Mouse (Mus musculus) small intestine, adult 2 months (tissue): ENCODE measurements around the gene Slc28a2. TPM values are rescaled to one million over a fixed set of nuclear protein-coding genes. Genes with fewer than 3 reads are reported as not detected.
"Not testable (repeated sequence)": the region's sequence is repeated elsewhere in the genome, so short reads cannot be mapped to it uniquely, and the experiment has no call there.

Source experiments
- H3K27ac ChIP-seq: fragments of 200-500 bp; 2 replicates; pipeline ENCODE4 v1.5.1; 2012; ENCODE audit warnings: low read depth, low read length, control low read depth, inconsistent platforms; ENCODE audit not compliant: insufficient read depth
- H3K27me3 ChIP-seq: fragments of 200-500 bp; 2 replicates; pipeline ENCODE4 v1.6.1; 2012; ENCODE audit warnings: mild to moderate bottlenecking, moderate library complexity, low read length, inconsistent platforms; ENCODE audit not compliant: control insufficient read depth, insufficient read depth
- H3K36me3 ChIP-seq: fragments of 200-500 bp; 2 replicates; pipeline ENCODE4 v1.6.1; 2012; ENCODE audit warnings: mild to moderate bottlenecking, low read length, control low read depth, inconsistent platforms; ENCODE audit not compliant: control insufficient read depth, insufficient read depth
- H3K4me1 ChIP-seq: fragments of 200-500 bp; 2 replicates; pipeline ENCODE4 v1.6.1; 2012; ENCODE audit warnings: low read length, inconsistent platforms, mixed read lengths; ENCODE audit not compliant: control insufficient read depth, insufficient read depth, insufficient read length
- H3K4me3 ChIP-seq: fragments of 200-500 bp; 2 replicates; pipeline ENCODE4 v1.5.1; 2012; ENCODE audit warnings: low read depth, mild to moderate bottlenecking, control low read depth, inconsistent platforms, low read length, moderate library complexity
- CTCF ChIP-seq: fragments of 200-500 bp; IDR thresholded peaks from 2 replicates; pipeline ENCODE4 v1.5.1; 2012; ENCODE audit warnings: low read depth, mild to moderate bottlenecking, control low read depth, inconsistent platforms, low read length, moderate library complexity, mixed read lengths; ENCODE audit not compliant: insufficient replicate concordance, insufficient read length; ENCODE audit errors: extremely low read depth
- POLR2A ChIP-seq: fragments of 200-500 bp; IDR thresholded peaks from 2 replicates; pipeline ENCODE4 v1.6.1; 2012; ENCODE audit warnings: low read depth, mild to moderate bottlenecking, control low read depth, inconsistent platforms, low read length, moderate library complexity
- WGBS: fragments of 180-500 bp; shearing (Covaris S2); methylation state at CpG from one replicate; pipeline ENCODE4 v1.1.7; 2018; 5-methylcytosine and 5-hydroxymethylcytosine counted together
- polyA plus RNA-seq: library from polyadenylated mRNA; depleted of rRNA; stranded (reverse); fragments of >200 nt; gene quantifications from 2 replicates; pipeline ENCODE4 v1.2.3, GENCODE M21; 2012; rRNA removed

Gene Slc28a2
- 44.1 and 116 TPM in 2 replicates for polyA plus RNA-seq

DNA sequence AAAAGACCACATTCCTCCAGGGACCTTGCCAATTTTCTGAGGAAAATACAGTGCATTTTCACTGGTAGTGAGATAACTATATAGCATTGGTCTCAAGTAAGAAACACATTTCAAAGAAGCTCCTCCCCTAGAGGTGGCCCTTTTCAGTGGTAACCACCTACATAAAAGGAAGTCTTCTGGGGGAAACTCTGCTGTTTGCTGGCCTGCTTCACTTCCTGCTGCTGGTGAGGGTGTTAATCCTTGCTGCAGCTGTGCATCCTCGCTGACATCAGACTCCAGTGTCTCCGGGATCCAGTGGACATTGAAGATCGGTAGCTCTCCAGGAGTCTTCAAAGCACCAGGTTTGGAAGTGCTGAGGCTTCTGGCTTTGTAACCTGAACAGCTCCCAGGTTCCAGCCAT lies at the start of gene Slc28a2:
TSS of gene Slc28a2 (plus strand) at position 278 of the 400 bp plus-strand sequence.
- not testable (repeated sequence) for H3K27me3 ChIP-seq, H3K36me3 ChIP-seq, H3K4me1 ChIP-seq, H3K27ac ChIP-seq
- WGBS = 3% methylated on average over 3 of the region's 3 CpGs
- peak within 1 kb of the TSS; percentile 28; the same call in 1 of the 2 replicates for H3K4me3 ChIP-seq

DNA sequence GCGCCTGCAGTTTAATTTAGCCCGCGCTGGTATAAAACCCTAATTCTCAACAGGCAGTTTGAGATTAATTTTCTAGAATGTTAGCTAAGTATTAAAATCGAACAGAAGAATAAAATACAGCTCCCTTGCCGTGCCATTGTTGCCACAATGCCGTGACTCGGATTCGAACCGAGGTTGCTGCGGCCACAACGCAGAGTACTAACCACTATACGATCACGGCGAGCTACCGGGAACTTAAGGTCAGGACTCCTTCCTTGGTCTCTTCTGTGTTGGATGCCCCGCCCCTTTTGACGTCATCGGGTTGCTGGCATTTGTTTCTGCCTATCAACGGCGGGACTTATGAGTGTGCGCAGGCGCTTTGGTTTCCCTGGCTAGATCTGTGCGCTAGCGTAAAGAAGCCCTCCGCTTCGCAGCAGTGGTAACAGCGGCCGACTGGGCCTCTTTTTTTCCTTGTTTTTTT lies 49.0 kb upstream of the Slc28a2 start:
- peak overlapping the region; percentile 68 for H3K4me3 ChIP-seq
- H3K27me3 ChIP-seq = no peaks in the 10 kb centered on the region
- TF ChIP-seq POLR2A (no peak; the same call in 1 of the 2 replicates), CTCF (no peak)
- H3K36me3 ChIP-seq = no peaks in the 10 kb centered on the region
- H3K4me1 ChIP-seq = peaks cover 2% of the 10 kb centered on the region; the same call in 1 of the 2 replicates
- under 1% methylated on average over 28 of the region's 28 CpGs for WGBS
- H3K27ac ChIP-seq = no peak overlapping the region

DNA sequence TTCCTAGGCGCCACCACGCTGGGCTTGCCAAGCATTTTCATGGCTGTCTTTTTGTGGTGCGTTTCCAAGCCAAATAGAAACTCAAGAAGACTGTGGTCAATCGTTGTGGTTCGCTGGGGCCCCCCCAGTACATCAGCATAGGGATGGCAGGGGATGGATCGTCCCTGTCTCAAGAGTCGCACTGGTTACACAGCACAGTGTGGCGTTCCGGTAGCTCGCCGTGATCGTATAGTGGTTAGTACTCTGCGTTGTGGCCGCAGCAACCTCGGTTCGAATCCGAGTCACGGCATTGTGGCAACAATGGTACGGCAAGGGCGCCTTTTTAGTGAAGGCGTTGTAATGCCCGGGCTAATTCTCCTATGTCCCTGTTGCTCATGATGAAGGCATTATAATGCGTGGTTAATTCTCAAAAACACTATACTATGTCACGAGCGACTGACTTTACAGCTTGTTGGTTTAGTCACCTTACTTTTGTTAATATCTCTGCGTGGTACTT lies 48.5 kb upstream of the Slc28a2 start:
- H3K4me1 ChIP-seq = peaks cover 4% of the 10 kb centered on the region
- H3K36me3 ChIP-seq = no peaks in the 10 kb centered on the region
- WGBS = under 1% methylated on average over 26 of the region's 26 CpGs
- H3K4me3 ChIP-seq = peak overlapping the region; percentile 68
- TF ChIP-seq CTCF = no peak
- TF ChIP-seq POLR2A = no peak
- no peaks in the 10 kb centered on the region for H3K27me3 ChIP-seq
- H3K27ac ChIP-seq = peak overlapping the region; percentile 44

DNA sequence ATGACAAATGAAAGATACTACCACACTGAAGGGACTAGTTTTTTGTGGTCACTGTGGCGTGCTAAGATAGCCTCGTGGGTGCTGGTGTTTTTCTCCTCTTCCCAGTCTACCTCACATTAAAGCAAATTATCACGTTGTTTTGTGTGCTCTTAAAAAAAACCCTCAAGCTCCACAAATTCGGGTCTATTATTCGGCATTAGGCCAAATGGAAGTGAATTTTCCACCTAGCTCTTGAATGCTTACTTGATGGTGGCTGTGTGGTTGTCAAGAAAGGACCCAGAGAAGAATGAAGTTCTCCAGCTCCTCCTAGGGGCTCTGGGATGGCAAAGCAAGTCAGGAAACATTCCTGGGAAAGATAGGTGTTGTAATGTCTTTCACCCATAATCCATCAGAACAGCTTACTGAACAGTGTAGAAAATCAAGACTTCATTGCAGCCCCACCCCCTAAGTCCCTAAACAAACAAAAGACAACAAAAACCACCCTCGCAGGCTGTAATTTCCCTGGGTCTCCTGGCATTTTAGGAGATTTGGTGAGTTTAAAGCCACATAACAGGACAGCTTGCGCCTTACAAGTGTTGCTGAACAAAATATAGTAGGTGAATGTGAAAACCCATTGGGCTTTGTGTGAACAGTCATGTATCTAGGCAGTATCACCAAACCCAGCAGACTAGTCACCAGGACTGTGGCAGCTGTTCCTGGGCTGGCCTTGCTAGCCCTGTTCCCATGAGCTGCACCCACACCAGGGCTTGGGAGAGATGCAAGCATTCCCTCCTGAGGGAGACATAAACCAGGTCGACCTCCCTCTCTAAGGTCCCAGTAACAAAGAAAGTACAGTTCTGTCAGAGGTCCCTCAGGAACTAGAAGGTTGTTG lies 47.6 kb upstream of the Slc28a2 start:
- Histone ChIP-seq H3K27me3 (no peaks in the 10 kb centered on the region), H3K4me1 (peaks cover 4% of the 10 kb centered on the region), H3K36me3 (no peaks in the 10 kb centered on the region), H3K4me3 (no peak overlapping the region), H3K27ac (no peak overlapping the region)
- 18% methylated on average over 8 of the region's 8 CpGs for WGBS
- no peak for TF ChIP-seq POLR2A
- no peak for TF ChIP-seq CTCF

DNA sequence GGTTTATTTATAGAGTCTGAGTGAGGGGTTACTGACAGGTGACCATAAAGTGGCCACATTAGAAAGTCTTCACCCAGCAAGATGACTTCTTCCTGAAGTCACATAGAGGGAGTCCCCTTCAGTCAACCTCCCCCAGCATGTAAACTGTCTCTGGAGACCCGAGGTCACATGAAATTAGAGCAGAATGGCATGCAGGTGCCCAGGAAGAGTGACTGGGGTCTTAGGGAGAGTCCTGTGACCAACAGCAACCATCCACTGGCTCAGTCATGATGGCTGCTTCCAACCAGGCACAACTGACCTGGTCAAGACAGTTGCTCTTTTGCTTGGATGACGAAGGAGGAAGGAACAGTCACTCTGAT lies 47.0 kb upstream of the Slc28a2 start:
- peaks cover 4% of the 10 kb centered on the region for H3K4me1 ChIP-seq
- no peaks in the 10 kb centered on the region for H3K36me3 ChIP-seq
- H3K4me3 ChIP-seq = no peak overlapping the region
- no peak for TF ChIP-seq CTCF
- TF ChIP-seq POLR2A = no peak
- H3K27ac ChIP-seq = no peak overlapping the region
- H3K27me3 ChIP-seq = no peaks in the 10 kb centered on the region
- WGBS = 51% methylated on average over 2 of the region's 2 CpGs

DNA sequence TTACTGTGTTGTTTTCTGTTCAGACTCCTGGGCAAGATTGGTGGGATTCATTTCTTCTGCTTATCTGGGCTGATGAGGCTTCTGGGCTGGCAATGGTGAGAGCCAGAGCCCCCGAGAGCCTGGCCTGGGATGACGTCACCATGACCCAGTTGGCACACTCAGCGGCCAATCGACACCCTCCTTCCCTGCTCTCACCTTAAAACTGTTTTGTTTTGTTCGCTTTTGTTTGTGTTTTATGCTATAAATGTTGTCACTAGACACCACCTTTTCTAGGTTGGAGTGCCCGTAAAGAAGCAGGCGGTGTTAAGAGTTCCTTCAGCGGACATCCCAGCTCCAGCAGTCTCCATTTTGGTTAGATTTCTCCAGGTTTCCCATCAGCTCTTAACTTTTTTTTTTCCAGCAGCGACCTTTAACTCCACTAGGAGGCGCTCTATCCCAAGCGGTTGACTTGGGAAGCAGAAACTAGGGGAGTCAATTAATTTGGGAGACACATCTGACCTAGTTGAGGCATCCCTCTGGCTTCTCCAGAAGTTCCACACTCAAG lies 45.4 kb upstream of the Slc28a2 start:
- TF ChIP-seq CTCF = peak; percentile 34; the same call in 1 of the 2 replicates
- no peak for TF ChIP-seq POLR2A
- H3K4me1 ChIP-seq = peaks cover 4% of the 10 kb centered on the region
- H3K27ac ChIP-seq = no peak overlapping the region
- H3K27me3 ChIP-seq = no peaks in the 10 kb centered on the region
- WGBS = 5% methylated on average over 11 of the region's 11 CpGs
- H3K36me3 ChIP-seq = no peaks in the 10 kb centered on the region
- H3K4me3 ChIP-seq = no peak overlapping the region; the same call in 1 of the 2 replicates

DNA sequence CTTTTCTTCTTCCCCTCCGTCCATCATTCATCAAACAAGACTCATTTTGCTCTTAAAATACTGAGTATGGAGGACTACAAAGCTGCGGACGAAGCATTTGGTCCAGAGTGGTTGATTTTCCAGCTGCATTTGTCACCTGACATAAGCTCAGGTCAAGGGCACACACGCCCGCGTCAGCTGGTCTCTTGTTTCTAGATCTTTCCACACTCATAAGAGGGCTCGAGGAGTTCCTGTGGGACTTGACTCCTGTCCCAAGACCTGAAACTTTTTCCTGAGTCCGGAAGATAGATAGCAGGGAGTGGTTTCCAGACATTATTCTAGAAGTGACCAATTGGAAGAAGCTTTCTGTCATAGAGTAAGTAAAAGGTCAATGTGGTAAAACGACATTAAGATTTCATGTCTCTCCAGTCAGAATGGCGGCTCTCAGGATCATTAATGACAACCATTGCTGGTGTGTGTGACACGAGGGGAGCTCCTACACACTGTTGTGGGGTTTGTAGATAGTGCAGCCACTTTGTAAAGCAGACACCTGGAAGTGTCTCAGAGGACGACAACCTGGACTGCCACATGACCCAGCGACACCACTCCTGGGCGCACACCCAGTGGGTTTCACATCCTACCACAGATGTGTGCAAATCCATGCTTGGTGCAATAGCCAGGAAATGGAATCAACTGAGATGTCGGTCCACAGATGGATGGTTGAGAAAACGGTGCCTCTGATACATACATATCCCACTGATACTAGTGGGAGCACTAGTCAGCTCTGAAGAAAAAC lies 44.8 kb upstream of the Slc28a2 start:
- H3K27me3 ChIP-seq = no peaks in the 10 kb centered on the region
- TF ChIP-seq CTCF = no peak
- TF ChIP-seq POLR2A = no peak
- H3K4me1 ChIP-seq = peaks cover 4% of the 10 kb centered on the region
- no peak overlapping the region for H3K27ac ChIP-seq
- 66% methylated on average over 16 of the region's 16 CpGs for WGBS
- H3K36me3 ChIP-seq = no peaks in the 10 kb centered on the region
- H3K4me3 ChIP-seq = no peak overlapping the region
